Mouse (Mus musculus) right cerebral cortex, adult 18-20 months (tissue): ENCODE measurements around the gene Exoc3l4.
A peak's percentile ranks its signal among the peaks of the same experiment; 100 is the strongest.

Experiments
- DNase-seq: peaks from one replicate; pipeline ENCODE4 v3.0.0; 2022; ENCODE audit warnings: mixed read lengths

Exoc3l4 gene

DNA sequence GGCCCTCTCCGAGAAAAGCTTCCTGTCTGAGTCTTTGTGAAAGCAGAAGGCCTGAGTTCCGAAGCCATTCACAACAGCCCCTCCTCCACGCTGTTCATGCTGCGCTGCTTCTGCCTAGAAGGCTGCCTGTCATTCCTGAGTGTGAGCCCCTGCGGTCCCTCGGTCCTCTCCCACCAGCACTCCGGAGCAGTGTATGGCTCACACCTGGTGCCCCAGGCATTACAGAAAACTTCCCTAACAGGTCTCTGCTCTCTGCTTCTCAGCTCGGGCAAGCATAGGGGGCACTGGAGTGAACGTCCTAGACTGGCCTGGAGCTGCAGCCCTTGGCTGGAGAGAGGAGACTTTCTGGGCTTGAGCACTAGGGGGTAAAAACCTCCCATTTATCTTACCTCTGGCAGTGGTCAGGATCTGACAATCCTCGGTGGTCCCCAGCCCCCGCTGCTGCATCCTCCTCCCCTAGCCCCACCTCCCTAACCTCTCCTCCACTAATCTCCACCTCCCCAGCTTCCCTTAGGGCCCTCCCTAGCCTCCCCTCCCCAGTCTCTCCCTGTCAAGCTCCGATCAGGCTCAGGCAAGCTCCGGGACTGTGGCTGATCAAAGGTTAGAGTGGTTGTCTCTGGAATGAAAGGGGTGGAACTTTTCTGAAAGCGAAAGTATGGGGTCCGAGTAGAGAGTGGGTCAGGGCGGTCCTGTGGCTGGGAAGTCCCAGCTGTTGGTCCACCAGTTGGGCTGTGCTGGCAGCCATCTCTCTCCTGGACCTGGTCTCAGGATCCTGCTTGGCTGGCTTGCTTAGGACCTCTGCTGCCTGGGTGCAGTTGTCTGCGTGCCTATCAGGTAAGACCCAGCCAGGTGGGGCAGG, at the start of gene Exoc3l4:
Exoc3l4 (plus strand) TSS at position 97 of the 859 bp plus-strand sequence.
- DNase-seq: no peak

DNA sequence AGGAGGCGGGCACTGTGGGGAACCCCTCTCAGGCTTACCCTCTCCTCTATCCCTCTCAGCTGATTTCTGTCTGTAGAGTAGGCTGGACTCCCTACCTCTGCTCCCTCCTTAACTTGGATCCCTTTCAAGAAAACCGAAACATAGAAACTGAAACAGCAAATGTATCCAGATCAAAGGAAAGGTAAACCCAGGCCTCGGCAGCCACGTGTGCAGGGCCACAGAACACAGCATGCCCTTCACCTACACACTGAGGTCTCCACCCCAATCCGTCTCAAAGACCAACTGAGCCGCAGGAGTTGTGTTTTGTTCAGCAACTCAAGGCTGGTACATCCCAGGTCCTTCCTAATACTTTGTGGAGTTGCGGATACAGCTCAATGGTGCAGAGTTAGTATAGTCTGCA, 49.8 kb upstream of the Exoc3l4 start:
- DNase-seq: no peak

DNA sequence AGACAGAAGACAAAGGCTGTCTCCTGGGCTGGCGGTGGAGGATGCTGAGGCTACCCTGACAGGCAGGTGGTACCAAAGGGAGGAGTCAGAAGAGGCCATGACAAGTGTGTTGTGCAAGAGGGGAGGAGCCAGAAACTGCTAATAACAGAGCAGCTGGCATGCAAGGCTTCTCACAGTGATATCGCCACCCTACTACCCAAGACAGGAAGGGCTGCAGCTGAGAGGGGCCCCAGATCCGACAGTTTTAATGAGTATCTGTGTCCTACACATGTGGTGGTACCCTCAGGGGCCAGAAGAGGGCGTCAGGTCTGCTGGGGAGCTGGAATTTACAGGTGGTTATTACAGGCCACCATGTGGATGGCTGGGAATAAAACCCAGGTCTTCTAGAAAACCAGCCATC, 46.6 kb upstream of the Exoc3l4 start:
- DNase-seq: no peak

DNA sequence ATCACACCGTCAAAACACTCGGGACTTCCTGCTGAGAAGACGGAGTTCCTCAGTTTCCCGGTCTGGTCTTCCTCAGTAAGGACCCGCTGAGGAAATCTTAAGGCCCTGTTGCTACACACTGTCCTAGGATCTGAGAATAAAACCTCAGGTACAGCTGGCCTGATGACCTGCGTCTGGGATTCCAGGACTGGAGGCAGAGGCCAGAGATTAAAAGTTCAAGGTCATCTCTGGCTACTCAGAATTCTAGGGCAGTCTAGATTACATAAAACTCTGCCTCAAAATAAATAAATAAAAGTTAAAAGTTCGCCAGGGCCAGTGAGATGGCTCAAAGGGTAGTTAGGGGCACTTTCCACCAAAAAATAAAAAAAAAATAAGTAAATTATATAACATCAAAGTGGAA, 44.9 kb upstream of the Exoc3l4 start:
- DNase-seq: no peak

DNA sequence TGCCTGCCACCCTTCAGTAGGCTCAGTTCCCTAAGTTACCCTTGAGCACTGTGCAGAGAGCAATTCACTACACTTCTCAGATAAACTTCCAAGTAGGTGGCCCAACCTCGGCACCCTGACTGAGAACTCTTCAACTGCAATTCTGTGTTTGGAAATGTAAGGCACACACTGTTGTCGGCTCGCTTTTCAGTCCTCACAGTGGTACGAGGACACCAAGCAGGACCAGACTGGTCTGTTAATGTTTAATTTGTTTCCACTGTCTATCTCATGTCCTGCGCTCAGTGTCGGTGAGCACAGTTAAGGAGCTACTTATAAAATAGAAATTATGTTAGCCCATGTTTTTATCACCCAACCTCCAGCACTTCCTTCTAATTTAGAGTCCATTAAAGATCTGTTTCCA, 43.4 kb upstream of the Exoc3l4 start:
- no peak for DNase-seq

DNA sequence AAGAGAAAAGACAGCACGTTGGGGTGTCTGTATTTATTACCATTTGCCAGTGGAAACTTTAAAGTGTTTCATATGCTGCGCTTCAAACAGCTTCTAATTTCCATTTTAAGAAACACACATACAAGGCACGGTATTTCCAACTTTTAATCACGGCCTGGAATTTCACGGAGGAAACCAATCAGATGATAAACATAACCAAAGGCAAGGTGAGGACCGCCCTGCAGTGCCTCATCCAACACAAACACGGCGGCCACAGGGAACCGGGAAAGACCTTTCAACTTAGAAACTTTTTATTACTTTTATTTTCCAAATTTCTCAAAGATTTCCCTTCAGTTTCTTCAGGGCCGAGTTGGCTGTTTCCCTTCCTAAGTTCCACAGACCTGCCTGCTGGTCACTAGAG, 42.1 kb upstream of the Exoc3l4 start:
- no peak for DNase-seq

DNA sequence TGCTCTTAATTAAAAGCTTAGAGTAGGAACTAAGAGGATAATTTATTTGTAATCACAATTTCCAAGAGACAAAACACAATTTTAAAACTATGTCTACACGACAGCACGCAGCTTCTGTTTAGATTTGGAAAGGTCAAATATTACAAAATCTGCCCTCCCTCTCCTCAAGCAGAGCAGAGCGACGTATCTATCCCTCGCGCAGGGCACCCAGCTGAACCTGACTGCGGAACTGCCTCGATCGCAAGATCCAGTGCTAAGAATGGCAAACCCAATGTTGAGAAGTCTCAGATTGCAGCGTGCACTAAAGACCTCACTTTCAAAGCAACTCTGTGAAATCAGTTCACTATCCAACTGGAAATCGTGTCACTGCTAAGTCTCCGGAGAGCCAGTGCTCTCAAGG, 41.3 kb upstream of the Exoc3l4 start:
- no peak for DNase-seq

DNA sequence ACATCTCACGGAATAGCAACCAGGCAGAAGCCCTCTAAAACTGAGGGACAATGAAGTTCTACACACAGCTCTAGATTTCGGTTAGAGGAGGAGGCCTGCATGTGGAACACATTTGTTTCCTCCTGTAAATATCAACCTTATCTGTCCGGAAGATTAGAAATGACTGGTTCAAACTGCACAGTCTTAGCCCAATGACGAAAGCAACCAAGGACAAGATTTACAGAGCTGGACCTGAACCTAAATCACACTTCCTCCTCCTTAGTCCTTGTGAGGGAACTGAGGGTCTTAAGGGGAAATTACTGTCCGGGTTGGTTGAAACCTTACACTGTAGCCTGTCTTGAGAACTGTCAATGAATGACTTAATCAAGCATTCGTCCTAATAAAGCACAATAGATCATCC, 40.8 kb upstream of the Exoc3l4 start:
- DNase-seq: no peak

DNA sequence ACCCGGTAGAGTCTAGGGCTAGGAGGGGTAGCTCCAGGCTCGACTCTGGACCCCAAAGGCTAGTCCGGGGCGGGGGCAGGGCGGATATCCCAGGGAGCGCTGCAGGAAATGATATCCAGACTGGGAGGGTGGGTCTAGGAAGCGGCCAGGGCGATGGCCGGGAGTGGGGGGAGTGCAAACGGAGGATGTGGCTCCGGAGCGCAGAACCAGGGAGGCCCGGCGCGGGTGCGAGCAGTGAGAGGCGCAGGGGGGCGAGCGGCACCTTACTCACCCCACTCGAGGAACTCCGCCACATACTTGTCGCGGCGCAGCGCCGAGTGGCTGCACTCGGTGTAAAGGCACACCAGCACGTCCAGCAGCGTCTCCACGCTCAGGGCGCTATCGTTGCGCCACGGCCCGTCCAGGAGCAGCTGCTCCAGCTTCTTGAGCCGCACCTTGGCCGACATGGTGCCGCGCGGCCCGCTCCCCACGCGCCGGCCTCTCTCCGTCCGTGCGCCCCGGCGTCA, 39.9 kb upstream of the Exoc3l4 start:
- peak; percentile 38 for DNase-seq

DNA sequence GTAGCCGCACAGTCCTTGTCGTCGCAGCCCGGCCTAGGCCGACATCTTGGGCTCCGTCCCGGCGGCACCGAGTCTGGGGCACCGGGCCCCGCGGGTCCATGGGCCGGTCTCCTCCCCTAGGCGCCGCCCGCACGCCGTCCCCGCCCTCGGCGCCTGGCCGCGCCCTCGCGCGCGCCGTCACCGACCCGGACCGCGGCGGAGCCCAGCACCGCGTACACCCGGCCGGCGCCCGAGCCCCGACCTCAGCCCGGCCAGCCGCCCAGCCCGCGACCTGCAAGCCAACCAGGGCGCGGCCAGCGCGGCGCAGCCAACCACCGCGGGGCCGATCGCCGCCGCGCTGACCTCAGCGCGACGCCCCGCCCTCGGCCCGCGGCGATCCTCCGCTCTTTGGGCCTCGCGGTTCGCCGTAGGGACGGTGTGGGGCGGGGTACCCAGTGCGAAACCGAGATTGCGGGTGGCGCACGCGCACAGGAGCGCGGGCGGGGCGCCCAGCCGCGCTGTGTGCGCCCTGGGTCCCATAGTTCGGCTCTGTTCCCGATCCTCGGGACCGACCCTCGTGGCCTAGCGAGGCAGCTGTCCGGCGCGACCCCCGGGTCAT, 39.3 kb upstream of the Exoc3l4 start, which contains the start of gene Cdc42bpb:
Cdc42bpb (minus strand) TSS at position 343 of the 598 bp plus-strand sequence.
- DNase-seq: peak; percentile 94

DNA sequence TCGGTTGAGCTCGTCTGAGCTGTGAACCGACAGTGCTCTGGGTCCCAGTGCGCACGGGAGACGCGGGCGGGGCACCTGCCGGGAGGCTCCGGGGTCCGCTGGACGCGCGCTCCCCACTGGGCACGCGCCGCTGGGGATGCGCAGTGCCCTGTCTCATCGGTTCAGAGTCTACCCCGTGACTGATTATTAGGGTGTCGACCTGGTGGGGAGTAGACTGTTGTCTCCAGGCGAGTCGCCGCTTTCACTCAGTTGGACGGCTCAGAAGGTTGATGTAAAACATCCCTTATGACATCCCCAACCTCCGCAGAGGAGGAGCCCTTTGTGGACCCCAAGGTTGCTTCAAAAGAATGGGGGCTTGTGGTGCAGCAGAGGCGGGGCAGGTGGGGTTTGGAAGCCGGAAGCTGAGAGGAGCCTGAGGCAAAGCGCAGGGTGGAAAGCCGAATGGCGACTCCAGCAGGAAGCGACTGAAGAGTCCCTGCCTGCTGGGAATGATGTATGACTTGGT, 38.8 kb upstream of the Exoc3l4 start:
- peak; percentile 46 for DNase-seq

DNA sequence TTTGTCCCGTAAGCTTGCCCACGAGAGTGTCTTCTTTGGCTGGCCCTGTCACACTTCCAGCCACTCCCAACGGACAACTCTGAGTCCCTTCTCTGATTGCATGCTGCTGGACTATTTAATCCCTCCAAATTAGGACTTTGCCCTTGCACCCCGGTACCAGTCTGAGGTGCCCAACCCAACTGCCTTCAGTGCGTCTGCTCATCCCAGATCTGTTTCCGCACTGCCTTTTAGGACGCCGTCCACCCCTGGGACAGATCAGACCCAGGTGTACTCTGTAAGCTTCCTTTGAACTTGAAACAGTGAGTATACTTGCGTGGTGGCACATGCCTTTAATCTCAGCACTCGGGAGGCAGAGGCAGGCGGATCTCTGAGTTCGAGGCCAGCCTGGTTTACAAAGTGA, 38.0 kb upstream of the Exoc3l4 start:
- DNase-seq: no peak

DNA sequence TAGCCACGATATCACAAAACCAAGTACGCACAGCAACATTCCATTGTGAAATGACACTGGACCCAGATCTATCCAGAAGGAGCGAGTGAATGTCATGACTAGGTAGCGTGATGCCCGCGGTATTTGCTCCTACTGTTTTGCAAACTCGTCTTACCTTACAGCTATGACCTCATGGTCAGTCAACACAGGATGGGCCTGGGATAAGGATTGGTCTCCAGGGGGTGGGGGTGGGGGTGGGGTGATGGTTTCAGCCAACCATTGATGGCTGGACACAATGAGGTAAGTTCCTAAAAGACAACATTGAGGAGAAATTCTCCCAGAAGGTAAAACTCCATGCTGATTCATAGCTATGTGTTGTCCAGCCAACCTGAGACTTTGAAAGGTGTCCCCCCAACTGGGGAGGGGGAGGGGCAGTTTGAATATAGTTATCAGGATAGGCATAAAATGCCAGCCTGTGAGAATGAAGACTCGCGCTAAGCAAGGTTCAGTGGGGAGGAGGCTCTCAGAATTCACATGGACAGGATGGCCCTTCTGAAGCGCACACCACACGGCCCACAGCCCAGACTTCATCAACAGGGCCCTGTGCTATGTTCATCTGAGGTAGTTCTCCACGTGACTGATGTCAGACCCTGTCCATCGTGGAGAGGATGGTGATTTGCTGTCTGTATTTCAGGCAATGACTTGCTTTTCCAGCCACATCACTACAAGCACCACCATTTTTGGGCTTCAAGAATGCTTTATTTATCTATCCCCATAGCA, 30.8 kb upstream of the Exoc3l4 start:
- no peak for DNase-seq

DNA sequence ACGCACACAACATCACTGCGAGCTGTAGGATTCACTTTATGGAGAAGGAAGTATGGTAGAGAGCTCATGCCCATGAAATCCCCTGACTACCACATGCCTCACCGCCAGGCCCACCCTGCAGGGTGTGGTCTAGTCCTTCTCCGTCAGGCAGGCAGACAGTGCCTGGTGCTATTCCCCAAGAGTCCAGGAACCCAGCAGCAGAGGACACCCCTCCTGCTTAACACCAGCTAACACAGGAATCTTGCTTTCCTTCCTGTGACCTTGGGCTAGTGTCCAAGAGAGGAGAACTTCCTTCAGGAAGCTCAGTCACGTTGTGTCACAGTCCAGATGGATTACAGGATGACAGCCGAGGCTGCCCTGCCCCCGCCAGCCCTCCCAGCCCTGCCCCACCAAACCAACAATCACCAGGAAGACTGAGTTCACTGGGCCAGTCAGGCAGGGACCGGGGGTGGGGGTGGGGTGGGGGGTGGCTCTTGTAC, 30.1 kb upstream of the Exoc3l4 start:
- no peak for DNase-seq

DNA sequence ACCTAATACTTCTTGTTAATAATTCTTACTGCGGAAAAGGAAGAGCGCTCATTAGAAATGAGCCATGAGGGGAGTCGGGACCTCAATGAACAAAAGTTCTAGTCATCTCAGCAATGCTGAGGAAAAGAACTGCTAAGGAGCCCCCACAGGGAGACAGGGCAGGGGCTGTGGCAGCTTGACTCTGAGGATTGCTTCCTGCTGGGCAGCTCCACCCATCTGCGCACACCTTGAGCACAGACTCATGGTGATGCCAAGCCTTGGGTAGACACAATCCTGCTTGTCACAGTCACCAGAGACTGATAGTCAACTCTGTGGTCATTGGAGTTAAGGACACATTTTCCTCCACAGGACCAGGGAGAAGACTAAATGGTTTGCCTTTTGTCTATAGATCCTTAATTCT, 29.7 kb upstream of the Exoc3l4 start:
- DNase-seq: no peak

DNA sequence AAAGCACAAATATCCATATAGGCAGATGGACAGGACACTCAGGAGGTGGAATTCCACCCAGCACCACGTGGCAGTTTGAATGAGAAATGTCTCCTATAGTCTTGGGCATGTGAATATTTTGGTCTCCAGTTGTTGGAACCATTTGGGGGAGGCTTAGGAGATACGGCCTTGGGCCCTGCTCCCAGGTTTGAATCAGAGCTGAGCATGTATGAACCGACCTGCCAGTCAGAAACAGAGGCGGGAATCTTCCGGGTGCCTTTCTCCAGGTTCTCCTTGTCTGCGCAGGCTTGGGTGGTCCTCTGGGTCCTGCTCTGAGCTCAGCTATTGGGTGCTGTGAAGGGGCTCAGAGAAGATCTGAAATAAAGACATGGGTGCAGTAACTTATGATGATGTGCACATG, 22.8 kb upstream of the Exoc3l4 start:
- no peak for DNase-seq

DNA sequence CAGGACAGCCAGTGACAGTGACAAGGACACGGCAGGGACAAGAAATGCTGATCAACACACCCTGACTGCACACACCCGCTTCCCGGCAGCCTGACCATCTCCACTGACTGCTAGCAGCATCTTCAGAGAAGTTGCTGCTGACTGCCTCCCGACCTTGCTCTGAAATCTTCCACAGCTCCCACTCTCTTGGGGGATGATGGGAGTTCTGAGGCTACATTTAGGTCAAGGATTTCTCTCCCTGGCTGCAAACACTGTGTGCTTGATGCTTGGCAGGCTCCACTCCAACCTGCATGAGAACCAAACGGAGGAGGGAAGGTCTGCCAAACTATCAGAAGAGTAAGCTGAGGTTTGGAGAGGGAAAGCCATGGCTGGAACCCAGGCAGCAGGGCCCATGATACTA, 19.8 kb upstream of the Exoc3l4 start:
- DNase-seq: no peak

DNA sequence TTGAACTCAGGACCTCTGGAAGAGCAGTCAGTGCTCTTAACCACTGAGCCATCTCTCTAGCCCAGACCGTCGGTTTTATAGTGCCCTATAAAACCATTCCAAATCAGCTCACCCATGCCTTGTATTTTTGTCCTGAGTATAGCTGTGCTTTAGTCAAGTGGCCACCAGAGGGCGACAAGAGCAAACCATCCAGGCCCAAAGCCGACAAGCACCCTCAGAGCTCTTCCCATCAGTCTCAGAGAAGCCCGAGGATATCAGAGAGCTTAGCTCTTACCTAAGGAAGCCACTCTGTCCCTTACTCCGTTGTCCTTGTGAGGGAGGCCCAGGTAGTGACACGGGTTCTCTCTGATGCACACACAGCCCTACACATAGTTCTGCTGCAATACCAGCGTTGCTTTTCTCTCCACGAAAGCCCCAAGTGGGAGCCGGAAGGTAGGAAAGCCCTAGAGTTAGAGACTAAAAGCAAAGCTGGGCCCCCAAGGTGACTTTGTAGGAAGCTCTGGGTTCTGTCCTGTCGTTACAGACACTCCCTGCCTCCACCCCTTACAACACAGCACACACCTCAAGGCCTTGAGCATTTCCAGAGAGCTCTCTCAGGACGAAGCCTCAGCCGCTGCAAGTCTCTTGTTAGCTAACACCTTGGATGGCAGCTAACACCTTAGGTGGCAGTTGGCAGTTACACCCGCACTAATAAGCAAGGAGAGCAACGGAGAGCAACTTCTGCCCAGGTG, 15.2 kb upstream of the Exoc3l4 start:
- DNase-seq: peak; percentile 77

DNA sequence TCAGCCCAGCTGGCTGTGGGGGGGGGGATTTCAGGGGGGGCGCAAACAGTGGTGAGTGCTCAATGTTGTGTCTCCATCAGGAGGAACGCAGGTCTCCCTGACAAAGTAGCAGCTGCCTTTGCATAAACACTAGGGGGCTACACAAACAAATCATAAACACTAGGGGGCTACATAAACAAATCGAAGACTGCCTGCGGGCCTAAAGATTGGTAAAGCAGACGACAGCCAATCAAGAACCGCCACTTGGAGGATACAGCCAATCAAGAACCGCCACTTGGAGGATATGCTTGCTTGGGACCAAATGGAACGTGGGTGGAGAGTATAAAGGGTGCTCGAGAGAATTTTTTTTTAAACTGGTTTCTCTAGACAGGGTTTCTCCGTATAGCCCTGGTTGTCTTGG, 11.9 kb upstream of the Exoc3l4 start:
- DNase-seq: no peak

DNA sequence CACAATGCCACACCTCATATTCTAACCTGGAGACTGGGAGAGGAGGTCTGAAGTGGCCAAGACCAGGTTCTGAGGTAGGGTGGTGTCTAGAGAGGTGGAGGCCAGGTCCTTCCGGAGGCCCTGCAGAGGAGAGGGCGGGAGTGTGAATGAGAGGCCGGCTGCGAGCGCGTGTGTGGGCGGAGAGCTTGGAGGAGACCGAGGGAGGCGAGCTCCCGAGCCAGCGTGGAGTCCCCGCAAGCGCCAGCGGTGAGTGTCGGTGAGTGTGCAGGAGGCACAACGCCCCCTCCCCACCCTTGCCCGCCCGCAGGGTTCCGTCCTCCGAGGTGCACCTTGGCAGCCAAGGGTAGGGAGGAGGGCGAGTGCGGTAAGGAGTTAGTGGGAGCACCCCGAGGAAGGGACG, 10.2 kb upstream of the Exoc3l4 start, which contains the start of gene Lbhd2:
Lbhd2 (plus strand) TSS at position 188 of the 400 bp plus-strand sequence.
- peak; percentile 39 for DNase-seq

DNA sequence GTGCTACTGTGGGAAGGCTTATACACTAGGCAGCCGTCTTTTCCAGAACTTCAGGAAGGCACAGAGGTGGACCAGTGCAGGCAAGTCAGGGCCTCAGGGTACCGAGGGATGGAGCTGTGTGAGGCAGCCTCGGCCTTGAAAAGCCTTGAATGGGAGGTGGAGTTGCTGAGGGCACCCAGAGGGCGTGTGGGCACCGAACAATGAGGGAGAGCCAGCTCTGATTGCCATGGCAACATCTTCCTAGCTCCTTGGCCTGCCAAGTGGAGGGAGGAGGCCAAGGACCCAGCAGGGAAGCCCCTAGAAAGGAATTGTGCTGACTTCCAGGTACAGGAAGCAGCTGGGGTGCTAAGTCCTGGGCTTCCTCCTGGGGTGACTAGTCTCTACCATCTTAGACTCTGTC, 7.2 kb upstream of the Exoc3l4 start:
- peak; percentile 24 for DNase-seq

DNA sequence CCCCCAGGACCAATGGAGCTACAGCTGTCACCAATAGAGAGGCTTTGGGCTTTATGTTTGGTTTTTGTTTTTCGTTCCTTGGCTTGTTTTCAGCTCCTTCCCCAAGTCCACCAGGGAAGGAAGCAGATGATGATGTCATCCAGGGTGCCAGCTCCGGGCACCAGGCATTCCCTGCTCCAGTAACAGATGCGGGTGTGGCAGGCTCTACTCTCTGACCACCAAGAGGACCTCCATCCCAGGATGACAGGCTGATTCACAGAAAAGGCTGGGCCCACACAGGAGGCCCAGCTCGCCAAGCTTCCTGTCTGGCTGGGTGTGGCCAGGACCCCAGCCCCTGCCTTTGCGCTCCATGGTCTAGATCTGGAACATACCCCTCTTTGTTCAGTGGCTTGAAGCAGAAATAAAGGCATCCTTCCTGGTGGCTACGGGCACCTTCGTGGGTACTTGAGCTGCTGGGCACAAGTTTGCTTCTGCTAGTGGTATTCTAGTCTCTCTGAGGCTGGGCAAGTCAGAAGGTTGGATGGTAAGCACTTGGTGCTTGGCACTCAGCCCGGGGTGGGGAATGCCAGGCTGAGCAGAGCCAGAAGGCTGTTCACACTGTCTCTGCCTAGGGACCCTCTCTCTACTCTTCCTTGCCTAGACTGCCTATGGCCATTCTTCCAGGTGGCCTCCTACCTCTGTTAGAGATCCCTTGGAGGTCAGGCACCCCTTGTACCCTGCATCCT, 5.0 kb upstream of the Exoc3l4 start:
- no peak for DNase-seq
